16 mouse cellular contexts compared by ENCODE assay signal in the genomic region with DNA sequence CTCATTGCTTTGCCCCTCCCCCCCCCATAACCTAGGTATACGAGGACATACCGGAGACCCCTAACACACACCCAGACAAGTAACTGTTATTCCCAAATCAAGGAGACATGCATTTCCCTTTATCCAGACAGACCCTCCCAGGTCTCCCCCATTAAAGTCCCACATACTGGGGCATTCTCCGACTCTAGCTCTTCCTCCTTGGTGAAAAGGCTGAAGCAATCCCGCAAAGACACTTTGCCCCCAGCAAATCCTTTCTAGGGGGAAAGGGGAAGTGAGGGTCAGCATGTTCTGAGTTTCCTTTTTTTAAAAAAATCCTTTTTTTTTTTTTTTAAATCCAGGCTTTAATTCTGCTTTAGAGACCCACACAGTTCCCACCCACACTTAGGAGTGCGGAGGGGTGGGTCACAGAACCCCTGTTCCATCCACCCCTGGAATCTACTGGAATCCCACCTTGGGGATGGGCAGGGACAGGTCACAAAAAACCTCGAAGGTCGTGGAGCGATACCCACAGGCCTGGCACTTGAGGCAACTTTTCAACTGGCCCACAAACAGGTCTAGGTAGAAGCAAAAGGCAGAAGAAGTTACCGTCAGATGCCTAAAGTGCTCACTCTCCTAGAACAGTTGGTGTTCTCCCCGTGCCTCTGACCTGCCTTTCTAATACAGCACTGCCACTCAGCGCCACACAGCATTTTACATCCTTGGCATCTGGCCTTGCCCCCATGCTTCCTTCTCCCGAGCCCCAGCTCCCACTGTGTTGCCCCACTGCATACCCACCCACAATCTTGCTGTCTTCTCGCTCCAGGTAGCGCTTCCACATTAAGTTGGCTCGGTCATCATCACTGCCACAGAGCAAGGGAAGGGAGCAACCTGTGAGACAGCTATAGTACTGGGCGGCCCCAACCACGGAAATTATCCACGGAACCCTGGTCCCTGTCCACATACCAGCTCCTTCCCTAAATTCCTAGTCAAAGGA. TPM values are rescaled to one million over a fixed set of nuclear protein-coding genes. Genes with fewer than 3 reads are reported as not detected.
DNase-seq lines count a peak whose midpoint lies in the region; TF ChIP-seq lines count a peak whose summit lies in the region.
"Had no signal": no experiment of that assay in that cellular context is flagged by ENCODE, and none has a peak within 500 bp of the region (broad histone marks: within the 10 kb centered on the region; RNA-seq: fewer than 3 reads in every experiment).

No protein-coding gene starts in this region.

- TF ChIP-seq POLR2A in kidney, adult 2 months (IDR thresholded peaks at IDR 0.05; ENCODE audit: low read depth, low read length), result no peak
- no peak for TF ChIP-seq POLR2A in spleen, adult 2 months (IDR thresholded peaks at IDR 0.05; ENCODE audit: low read depth, low read length)
- no peak for TF ChIP-seq POLR2A in thymus, adult 2 months (IDR thresholded peaks at IDR 0.05; ENCODE audit: control insufficient read depth, extremely low read depth, insufficient read depth, low read length, poor library complexity)

- H3K27me3 ChIP-seq in kidney, adult 2 months (replicated peaks; ENCODE audit: control insufficient read depth, insufficient read depth, low read length), result no peaks in the 10 kb centered on the region
- H3K27me3 ChIP-seq in spleen, adult 2 months (ENCODE audit: control insufficient read depth, insufficient read depth, low read length), result no peaks in the 10 kb centered on the region
- H3K27me3 ChIP-seq in thymus, adult 2 months (ENCODE audit: control insufficient read depth, insufficient read depth, low read length), result no peaks in the 10 kb centered on the region
- H3K27me3 ChIP-seq: heart, embryonic 13.5 days; neural tube, embryonic 13.5 days had no signal

- no peaks in the 10 kb centered on the region for H3K36me3 ChIP-seq in kidney, adult 2 months (ENCODE audit: control insufficient read depth, insufficient read depth, low read length)
- H3K36me3 ChIP-seq in spleen, adult 2 months (ENCODE audit: control insufficient read depth, insufficient read depth, low read length), result no peaks in the 10 kb centered on the region; the same call in none of the 2 replicates
- peaks cover under 1% of the 10 kb centered on the region; the same call in 1 of the 2 replicates for H3K36me3 ChIP-seq in thymus, adult 2 months (ENCODE audit: control insufficient read depth, insufficient read depth, low read length)

- peaks cover 5% of the 10 kb centered on the region; the same call in 1 of the 2 replicates for H3K4me1 ChIP-seq in kidney, adult 2 months (ENCODE audit: control insufficient read depth, insufficient read depth, low read length)
- H3K4me1 ChIP-seq in spleen, adult 2 months (ENCODE audit: control insufficient read depth, insufficient read depth, insufficient read length), result peaks cover 12% of the 10 kb centered on the region
- H3K4me1 ChIP-seq in thymus, adult 2 months (replicated peaks; ENCODE audit: control insufficient read depth, insufficient read depth, low read length), result peaks cover 21% of the 10 kb centered on the region

- 90% methylated on average over 18 of the region's 18 CpGs for WGBS in kidney, adult 2 months
- 87% methylated on average over 18 of the region's 18 CpGs for WGBS in spleen, adult 2 months
- WGBS in thymus, adult 2 months, result 88% methylated on average over 18 of the region's 18 CpGs

- no peak overlapping the region for H3K4me3 ChIP-seq in kidney, adult 2 months (ENCODE audit: insufficient read depth, low read depth, low read length)
- no peak overlapping the region for H3K4me3 ChIP-seq in spleen, adult 2 months (ENCODE audit: extremely low read depth, insufficient read depth, insufficient read length)
- H3K4me3 ChIP-seq in thymus, adult 2 months (ENCODE audit: control insufficient read depth, insufficient read depth, low read length), result no peak overlapping the region
- H3K4me3 ChIP-seq: neural tube, embryonic 13.5 days had no signal

- TF ChIP-seq CTCF in kidney, adult 2 months (conservative IDR thresholded peaks at IDR 0.05; ENCODE audit: insufficient read depth, insufficient read length, low read depth, low read length), result no peak
- no peak for TF ChIP-seq CTCF in spleen, adult 2 months (IDR thresholded peaks at IDR 0.05; ENCODE audit: extremely low read depth, insufficient read depth, insufficient read length, insufficient replicate concordance)
- no peak for TF ChIP-seq CTCF in thymus, adult 2 months (IDR thresholded peaks at IDR 0.05; ENCODE audit: borderline replicate concordance, control insufficient read depth, extremely low read depth, insufficient read depth, low read length, poor library complexity)

- peak; percentile 32 for DNase-seq in cerebellum, adult 9-11 months
- no peak for DNase-seq in cerebellum, adult 11 months
- DNase-seq in kidney, adult 2 months, result peak; percentile 3
- DNase-seq in kidney, adult 18-20 months, result no peak
- no peak for DNase-seq in spleen, adult 2 months (ENCODE audit: low read depth in 1 of 2, low spot score in 2 of 2)
- DNase-seq in spleen, postnatal 14 days (ENCODE audit: low spot score in 2 of 2), result no peak
- no peak for DNase-seq in thymus, adult 2 months
- no peak for DNase-seq in thymus, postnatal 14 days
- DNase-seq: adrenal gland, postnatal 36 days; gastrocnemius, postnatal 14 days; kidney, adult 8-10 months; lung, embryonic 14.5 days; right cerebral cortex, postnatal 4 days had no signal

- no peak overlapping the region for H3K27ac ChIP-seq in kidney, adult 2 months (ENCODE audit: insufficient read depth, low read depth, low read length)
- peak overlapping the region; percentile 11; the same call in 1 of the 2 replicates for H3K27ac ChIP-seq in spleen, adult 2 months (ENCODE audit: insufficient read depth, low read length)
- H3K27ac ChIP-seq in thymus, adult 2 months (ENCODE audit: control insufficient read depth, insufficient read depth, low read length), result no peak overlapping the region
- H3K27ac ChIP-seq: heart, embryonic 13.5 days; hindbrain, postnatal 0 days; neural tube, embryonic 13.5 days had no signal

RNA-seq across cellular contexts. Expression of a gene that starts 2.5 kb away (rescaled TPM):
- 51.5 and 63.2 TPM in 2 replicates for polyA plus RNA-seq in kidney, adult 2 months (2012; rRNA removed)
- polyA plus RNA-seq in spleen, adult 2 months (2012; rRNA removed), result 64.6 and 66.0 TPM in 2 replicates
- 71.5 and 78.5 TPM in 2 replicates for polyA plus RNA-seq in thymus, adult 2 months (2012; rRNA removed)

RNA-seq across cellular contexts. Expression of a gene that starts 4.3 kb away (rescaled TPM):
- polyA plus RNA-seq in kidney, adult 2 months (2012; rRNA removed), result 47.8 and 53.4 TPM in 2 replicates
- 40.9 and 46.4 TPM in 2 replicates for polyA plus RNA-seq in spleen, adult 2 months (2012; rRNA removed)
- polyA plus RNA-seq in thymus, adult 2 months (2012; rRNA removed), result 77.0 and 79.1 TPM in 2 replicates

RNA-seq across cellular contexts. Expression of a gene that starts 11.3 kb away (rescaled TPM):
- polyA plus RNA-seq in kidney, adult 2 months (2012; rRNA removed), result 43.1 and 59.5 TPM in 2 replicates
- polyA plus RNA-seq in spleen, adult 2 months (2012; rRNA removed), result 9.8 and 11.1 TPM in 2 replicates
- 18.5 and 20.2 TPM in 2 replicates for polyA plus RNA-seq in thymus, adult 2 months (2012; rRNA removed)

RNA-seq across cellular contexts. Expression of a gene that starts 13.3 kb away (rescaled TPM):
- 58.9 and 67.7 TPM in 2 replicates for polyA plus RNA-seq in kidney, adult 2 months (2012; rRNA removed)
- polyA plus RNA-seq in spleen, adult 2 months (2012; rRNA removed), result 59.5 and 67.8 TPM in 2 replicates
- polyA plus RNA-seq in thymus, adult 2 months (2012; rRNA removed), result 97.0 and 98.9 TPM in 2 replicates

RNA-seq across cellular contexts. Expression of a gene that starts 32.3 kb away (rescaled TPM):
- polyA plus RNA-seq in kidney, adult 2 months (2012; rRNA removed), result 374 and 559 TPM in 2 replicates
- polyA plus RNA-seq in spleen, adult 2 months (2012; rRNA removed), result 52.4 and 59.6 TPM in 2 replicates
- 131 and 154 TPM in 2 replicates for polyA plus RNA-seq in thymus, adult 2 months (2012; rRNA removed)

Comparison
In these comparisons a context has a peak if more than half of its experiments do, and no peak if none do; other contexts are left out.
1. DNase-seq: peak in cerebellum, adult 9-11 months (single experiment) and kidney, adult 2 months (single experiment); none in cerebellum, adult 11 months (single experiment), kidney, adult 18-20 months (single experiment), spleen, adult 2 months (0 of 2), spleen, postnatal 14 days (0 of 2), thymus, adult 2 months (single experiment) and thymus, postnatal 14 days (single experiment).